Mouse (Mus musculus) kidney, postnatal 14 days (tissue): ENCODE data around the gene BC025920.

Source experiments
- DNase-seq: peaks from one replicate; pipeline ENCODE4 v3.0.0; 2022; ENCODE audit warnings: mixed read lengths

The BC025920 gene

GRCm38 (mm10) chr10:81642648-81643448 lies 36.8 kb downstream of the BC025920 start:
- DNase-seq, result no peak

GRCm38 (mm10) chr10:81643449-81644055 lies 37.5 kb downstream of the BC025920 start:
- peak; percentile 98 for DNase-seq

- DNase-seq, result no peak
Observed at GRCm38 (mm10) chr10:81644162-81644561, 38.1 kb downstream of the BC025920 start.

- no peak for DNase-seq
Observed at GRCm38 (mm10) chr10:81644716-81645115, 38.6 kb downstream of the BC025920 start.

GRCm38 (mm10) chr10:81645391-81645790 lies 39.3 kb downstream of the BC025920 start:
- DNase-seq, result no peak

- DNase-seq, result no peak
Observed at GRCm38 (mm10) chr10:81646015-81646555, 40.0 kb downstream of the BC025920 start.

- DNase-seq, result peak; percentile 90
Observed at GRCm38 (mm10) chr10:81648803-81649775, 43.0 kb downstream of the BC025920 start, which contains the start of gene Gm10778. Gene Gm10778 (plus strand): TSS chr10:81649059.

GRCm38 (mm10) chr10:81655178-81655577 lies 49.1 kb downstream of the BC025920 start:
- no peak for DNase-seq

GRCm38 (mm10) chr10:81656174-81656573 lies 50.1 kb downstream of the BC025920 start:
- no peak for DNase-seq
